Mouse (Mus musculus): Measurements from ENCODE around the gene Arhgdia. TPM values are rescaled to one million over a fixed set of nuclear protein-coding genes. Genes with fewer than 3 reads are reported as not detected.
A peak's percentile ranks its signal among the peaks of the same experiment; 100 is the strongest.

Gene Arhgdia
- polyA plus RNA-seq, 1 experiment from 2014 or later, result 444 TPM

DNA sequence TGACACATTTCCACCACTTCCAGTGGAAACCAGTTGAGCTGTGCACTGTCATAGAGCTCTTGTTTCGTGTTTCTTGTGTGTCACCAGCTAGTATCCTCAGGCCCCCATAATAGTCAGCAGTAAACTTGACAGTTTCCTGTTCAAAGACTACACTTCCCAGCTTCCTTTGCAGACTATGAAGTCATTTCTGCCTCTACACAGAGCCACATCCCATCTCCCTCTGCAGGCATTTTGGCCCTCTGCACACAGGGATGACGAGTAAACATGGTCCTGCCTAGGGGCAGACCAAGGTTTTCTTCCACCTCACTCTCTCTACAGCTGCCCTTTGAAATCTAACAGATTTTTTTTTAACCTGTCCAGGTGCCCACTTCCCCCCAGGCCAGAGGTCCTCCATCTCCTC, 34.0 kb downstream of the Arhgdia start:
- Histone ChIP-seq H3K4me1 (replicated peaks; ENCODE audit: insufficient read depth, low read length) (peaks cover 17% of the 10 kb centered on the region), H3K9ac (ENCODE audit: low read depth, low read length) (no peak overlapping the region), H3K9me3 (replicated peaks; ENCODE audit: low read length) (no peaks in the 10 kb centered on the region), H3K4me3 (replicated peaks; ENCODE audit: low read depth, low read length) (no peak overlapping the region), H3K36me3 (ENCODE audit: insufficient read depth, low read length) (peaks cover 21% of the 10 kb centered on the region), H3K4me2 (ENCODE audit: low read length) (peak overlapping the region; percentile 2; the same call in 1 of the 2 replicates), H3K27me3 (ENCODE audit: insufficient read depth, low read length) (no peaks in the 10 kb centered on the region), H3K27ac (peak overlapping the region; percentile 15; the same call in 1 of the 2 replicates)
- TF ChIP-seq CTCF (IDR thresholded peaks at IDR 0.05; ENCODE audit: low read depth), result peak; percentile 48; the same call in 1 of the 2 replicates
- DNase-seq (ENCODE audit: low spot score) (peak; percentile 71), ATAC-seq (replicated peaks; ENCODE audit: low FRiP score, low read depth) (no peak)
- WGBS, result 51% methylated on average over 2 of the region's 2 CpGs

DNA sequence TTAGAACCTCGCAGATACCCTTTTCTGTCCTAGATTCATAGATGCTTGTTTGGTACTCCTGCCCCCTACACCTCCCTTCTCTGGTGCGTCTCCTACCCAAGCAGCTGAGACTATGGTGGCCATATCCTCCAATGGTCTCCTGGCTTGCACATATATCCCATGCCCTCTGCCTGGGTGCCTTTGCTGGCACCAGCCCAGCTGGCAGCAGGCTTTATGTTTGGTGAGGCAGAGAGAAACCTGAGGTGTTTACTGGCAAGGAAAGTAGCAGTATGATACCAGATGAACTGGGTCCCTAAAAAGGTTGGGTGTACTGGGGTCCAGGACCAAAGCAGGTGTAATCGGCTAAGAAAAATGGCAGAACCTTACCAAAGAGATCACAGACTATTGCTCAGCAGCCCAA, 35.5 kb downstream of the Arhgdia start:
- H3K36me3 ChIP-seq (ENCODE audit: insufficient read depth, low read length), result peaks cover 24% of the 10 kb centered on the region
- no peak for DNase-seq (ENCODE audit: low spot score)
- H3K4me2 ChIP-seq (ENCODE audit: low read length), result no peak overlapping the region
- no peak overlapping the region for H3K4me3 ChIP-seq (replicated peaks; ENCODE audit: low read depth, low read length)
- no peak overlapping the region for H3K27ac ChIP-seq
- H3K9ac ChIP-seq (ENCODE audit: low read depth, low read length), result no peak overlapping the region
- no peak for ATAC-seq (replicated peaks; ENCODE audit: low FRiP score, low read depth)
- H3K4me1 ChIP-seq (replicated peaks; ENCODE audit: insufficient read depth, low read length), result peaks cover 17% of the 10 kb centered on the region
- no peaks in the 10 kb centered on the region for H3K27me3 ChIP-seq (ENCODE audit: insufficient read depth, low read length)
- WGBS, result 95% methylated on average over 3 of the region's 3 CpGs
- no peaks in the 10 kb centered on the region for H3K9me3 ChIP-seq (replicated peaks; ENCODE audit: low read length)
- no peak for TF ChIP-seq CTCF (IDR thresholded peaks at IDR 0.05; ENCODE audit: low read depth)

DNA sequence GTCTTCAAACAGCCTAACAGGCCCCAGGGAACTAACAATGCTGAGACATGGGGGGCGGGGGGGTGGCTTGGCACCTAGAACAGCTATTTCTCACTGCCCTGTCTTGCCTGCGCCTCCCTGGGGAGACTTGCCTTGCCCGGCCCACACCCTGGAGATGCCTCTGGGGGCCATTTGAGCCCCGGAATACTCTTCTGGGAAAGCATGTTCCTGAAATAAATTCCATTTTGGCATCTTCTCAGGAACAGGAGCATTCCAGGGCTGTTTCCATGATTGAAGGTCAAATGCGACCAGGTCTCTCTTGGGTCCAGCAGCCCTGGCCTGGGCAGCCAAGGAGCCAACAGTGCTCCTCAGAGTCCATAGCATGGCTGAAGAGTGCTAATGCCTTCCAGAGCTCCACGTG, 39.0 kb downstream of the Arhgdia start:
- H3K27ac ChIP-seq, result 0 out of 2 replicates have a peak overlapping the region, but pooled peaks have one; percentile 93
- TF ChIP-seq CTCF (IDR thresholded peaks at IDR 0.05; ENCODE audit: low read depth), result no peak
- H3K9ac ChIP-seq (ENCODE audit: low read depth, low read length), result no peak overlapping the region
- H3K4me2 ChIP-seq (ENCODE audit: low read length), result no peak overlapping the region
- 83% methylated on average over 6 of the region's 6 CpGs for WGBS
- peaks cover 22% of the 10 kb centered on the region; the same call in 1 of the 2 replicates for H3K4me1 ChIP-seq (replicated peaks; ENCODE audit: insufficient read depth, low read length)
- ATAC-seq (replicated peaks; ENCODE audit: low FRiP score, low read depth), result no peak
- H3K9me3 ChIP-seq (replicated peaks; ENCODE audit: low read length), result no peaks in the 10 kb centered on the region
- no peak for DNase-seq (ENCODE audit: low spot score)
- no peaks in the 10 kb centered on the region for H3K27me3 ChIP-seq (ENCODE audit: insufficient read depth, low read length)
- H3K4me3 ChIP-seq (replicated peaks; ENCODE audit: low read depth, low read length), result no peak overlapping the region
- peaks cover 24% of the 10 kb centered on the region for H3K36me3 ChIP-seq (ENCODE audit: insufficient read depth, low read length)

DNA sequence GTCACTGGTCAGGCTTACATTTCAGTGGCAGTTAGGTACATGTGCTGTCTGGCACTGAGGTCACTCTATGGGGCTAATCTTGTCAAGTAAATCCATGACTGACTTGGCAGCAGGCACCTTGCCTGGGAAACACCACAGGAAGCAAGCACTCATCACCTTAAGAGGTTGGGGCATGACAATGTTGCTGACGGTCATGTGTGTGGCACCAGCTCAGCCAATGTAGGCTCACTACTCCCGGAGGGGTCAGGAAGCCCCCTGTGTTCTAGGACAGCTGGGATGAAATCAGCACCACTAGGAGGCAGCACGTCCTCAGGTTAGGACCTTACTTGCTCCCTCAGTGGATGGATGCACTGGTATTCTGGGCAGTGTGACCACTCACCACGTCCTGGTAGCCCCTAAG, 39.5 kb downstream of the Arhgdia start:
- H3K36me3 ChIP-seq (ENCODE audit: insufficient read depth, low read length), result peaks cover 24% of the 10 kb centered on the region
- DNase-seq (ENCODE audit: low spot score) (no peak), ATAC-seq (replicated peaks; ENCODE audit: low FRiP score, low read depth) (no peak)
- 53% methylated on average over 4 of the region's 4 CpGs for WGBS
- peak overlapping the region; percentile 93 for H3K27ac ChIP-seq
- no peak overlapping the region for H3K4me3 ChIP-seq (replicated peaks; ENCODE audit: low read depth, low read length)
- peaks cover 22% of the 10 kb centered on the region; the same call in 1 of the 2 replicates for H3K4me1 ChIP-seq (replicated peaks; ENCODE audit: insufficient read depth, low read length)
- no peaks in the 10 kb centered on the region for H3K9me3 ChIP-seq (replicated peaks; ENCODE audit: low read length)
- H3K4me2 ChIP-seq (ENCODE audit: low read length), result no peak overlapping the region
- no peaks in the 10 kb centered on the region for H3K27me3 ChIP-seq (ENCODE audit: insufficient read depth, low read length)
- H3K9ac ChIP-seq (ENCODE audit: low read depth, low read length), result no peak overlapping the region
- TF ChIP-seq CTCF (IDR thresholded peaks at IDR 0.05; ENCODE audit: low read depth), result peak; percentile 61

DNA sequence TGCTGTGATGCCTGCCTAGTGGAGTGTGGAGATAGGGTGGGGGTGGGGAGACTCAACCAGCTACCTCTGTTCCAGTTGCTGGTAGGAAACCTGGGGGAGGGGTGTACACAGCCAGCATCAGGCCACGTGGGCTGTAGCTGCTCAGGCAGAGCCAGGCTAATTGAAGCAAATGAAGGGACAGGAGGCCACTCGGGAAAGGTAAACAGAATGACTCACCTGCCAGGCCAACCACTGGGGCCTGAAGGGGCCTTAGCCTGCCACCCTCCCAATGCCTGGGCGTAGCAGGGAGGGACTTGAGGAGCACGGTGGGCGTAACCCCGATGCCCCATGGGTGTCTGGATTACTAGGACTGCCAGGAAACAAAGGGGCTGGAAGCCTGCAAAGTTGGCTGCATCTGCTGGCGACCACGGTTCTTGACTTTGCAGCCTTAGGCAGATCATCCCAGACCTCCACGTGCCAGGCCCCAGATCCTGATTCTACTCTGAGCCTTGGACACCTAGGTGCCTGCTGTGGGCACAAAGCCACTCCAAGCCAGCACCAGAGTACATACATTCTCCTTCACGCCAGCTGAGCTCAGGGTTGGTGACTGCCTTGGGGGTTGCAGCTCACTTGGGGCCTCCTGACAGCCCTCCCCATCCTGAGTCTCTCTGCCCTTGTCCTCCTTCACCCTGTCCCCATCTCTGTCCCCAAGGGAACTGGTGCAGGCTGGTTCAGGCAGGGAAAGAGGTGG, 42.0 kb downstream of the Arhgdia start:
- no peaks in the 10 kb centered on the region for H3K27me3 ChIP-seq (ENCODE audit: insufficient read depth, low read length)
- no peak overlapping the region for H3K4me3 ChIP-seq (replicated peaks; ENCODE audit: low read depth, low read length)
- H3K9ac ChIP-seq (ENCODE audit: low read depth, low read length), result peak overlapping the region; percentile 32; the same call in 1 of the 2 replicates
- H3K4me2 ChIP-seq (ENCODE audit: low read length), result peak overlapping the region; percentile 10; the same call in 1 of the 2 replicates
- peak overlapping the region; percentile 93 for H3K27ac ChIP-seq
- H3K4me1 ChIP-seq (replicated peaks; ENCODE audit: insufficient read depth, low read length), result peaks cover 22% of the 10 kb centered on the region; the same call in 1 of the 2 replicates
- WGBS, result 23% methylated on average over 10 of the region's 10 CpGs
- no peak; the same call in 1 of the 2 replicates for TF ChIP-seq CTCF (IDR thresholded peaks at IDR 0.05; ENCODE audit: low read depth)
- ATAC-seq (replicated peaks; ENCODE audit: low FRiP score, low read depth) (peak; percentile 90), DNase-seq (ENCODE audit: low spot score) (peak; percentile 89)
- H3K9me3 ChIP-seq (replicated peaks; ENCODE audit: low read length), result no peaks in the 10 kb centered on the region
- H3K36me3 ChIP-seq (ENCODE audit: insufficient read depth, low read length), result peaks cover 23% of the 10 kb centered on the region

DNA sequence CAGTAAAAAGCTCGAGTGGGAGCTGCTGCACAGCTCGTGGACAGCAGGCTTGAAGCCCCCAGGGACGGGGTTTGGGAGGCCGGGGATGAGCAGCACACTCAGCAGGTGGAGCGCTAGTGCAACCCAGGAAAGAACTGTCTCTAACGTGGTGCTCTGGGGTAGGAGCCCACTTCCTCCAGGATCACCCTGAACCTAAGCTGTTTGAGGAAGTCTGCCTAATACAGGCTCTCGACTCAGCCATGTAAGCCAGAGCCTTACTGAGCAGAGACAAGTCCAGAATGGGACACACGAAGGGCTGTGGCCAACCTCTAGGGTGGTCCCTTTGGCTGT, 42.5 kb downstream of the Arhgdia start:
- Histone ChIP-seq H3K9ac (ENCODE audit: low read depth, low read length) (no peak overlapping the region), H3K4me2 (ENCODE audit: low read length) (no peak overlapping the region), H3K4me3 (replicated peaks; ENCODE audit: low read depth, low read length) (no peak overlapping the region), H3K9me3 (replicated peaks; ENCODE audit: low read length) (no peaks in the 10 kb centered on the region), H3K27me3 (ENCODE audit: insufficient read depth, low read length) (no peaks in the 10 kb centered on the region), H3K36me3 (ENCODE audit: insufficient read depth, low read length) (peaks cover 18% of the 10 kb centered on the region), H3K4me1 (replicated peaks; ENCODE audit: insufficient read depth, low read length) (peaks cover 22% of the 10 kb centered on the region; the same call in 1 of the 2 replicates), H3K27ac (peak overlapping the region; percentile 93)
- no peak for DNase-seq (ENCODE audit: low spot score)
- no peak for ATAC-seq (replicated peaks; ENCODE audit: low FRiP score, low read depth)
- TF ChIP-seq CTCF (IDR thresholded peaks at IDR 0.05; ENCODE audit: low read depth), result no peak
- 25% methylated on average over 8 of the region's 8 CpGs for WGBS
